In genomic region chr13:30518191-30518590, GRCm38 (mm10) we compare ENCODE assay signal across 18 mouse cellular contexts.
"Had no signal": no experiment of that assay in that cellular context is flagged by ENCODE, and none has a peak within 500 bp of the region (broad histone marks: within the 10 kb centered on the region; RNA-seq: fewer than 3 reads in every experiment).

No protein-coding gene starts in this region.

- DNase-seq: kidney, adult 11 months; kidney, adult 8-10 months; left cerebral cortex, postnatal 4 days; liver, embryonic 13.5 days; retina, postnatal 1 day; right cerebral cortex, postnatal 25 days; spleen, adult 18-20 months; thymus, postnatal 25 days had no signal

- H3K27me3 ChIP-seq: intestine, embryonic 15.5 days; limb, embryonic 13.5 days; liver, embryonic 13.5 days; lung, embryonic 15.5 days; megakaryocyte, embryonic 14.5 days; midbrain, embryonic 13.5 days; neural tube, embryonic 13.5 days; stomach, embryonic 15.5 days had no signal

- H3K4me3 ChIP-seq: intestine, embryonic 15.5 days; limb, embryonic 13.5 days; liver, embryonic 13.5 days; lung, embryonic 15.5 days; megakaryocyte, embryonic 14.5 days; midbrain, embryonic 10.5 days; midbrain, embryonic 13.5 days; myocyte; neural tube, embryonic 13.5 days; stomach, embryonic 15.5 days had no signal

- H3K36me3 ChIP-seq: intestine, embryonic 15.5 days; limb, embryonic 13.5 days; liver, embryonic 13.5 days; lung, embryonic 15.5 days; midbrain, embryonic 10.5 days; midbrain, embryonic 13.5 days; neural tube, embryonic 13.5 days; stomach, embryonic 15.5 days had no signal

- H3K9ac ChIP-seq: intestine, embryonic 15.5 days; limb, embryonic 13.5 days; liver, embryonic 13.5 days; lung, embryonic 15.5 days; midbrain, embryonic 13.5 days; neural tube, embryonic 13.5 days; stomach, embryonic 15.5 days had no signal

- H3K9me3 ChIP-seq: intestine, embryonic 15.5 days; liver, embryonic 13.5 days; lung, embryonic 15.5 days; midbrain, embryonic 10.5 days; neural tube, embryonic 13.5 days; stomach, embryonic 15.5 days had no signal

- H3K4me2 ChIP-seq: intestine, embryonic 15.5 days; limb, embryonic 13.5 days; liver, embryonic 13.5 days; lung, embryonic 15.5 days; midbrain, embryonic 13.5 days; neural tube, embryonic 13.5 days; stomach, embryonic 15.5 days had no signal

- ATAC-seq: intestine, embryonic 15.5 days; midbrain, embryonic 13.5 days; midbrain, embryonic 16.5 days had no signal

- H3K27ac ChIP-seq: intestine, embryonic 15.5 days; limb, embryonic 13.5 days; liver, embryonic 13.5 days; lung, embryonic 15.5 days; midbrain, embryonic 10.5 days; midbrain, embryonic 13.5 days; neural tube, embryonic 13.5 days; stomach, embryonic 15.5 days had no signal

- H3K4me1 ChIP-seq: intestine, embryonic 15.5 days; limb, embryonic 13.5 days; lung, embryonic 15.5 days; megakaryocyte, embryonic 14.5 days; midbrain, embryonic 10.5 days; midbrain, embryonic 13.5 days; neural tube, embryonic 13.5 days; stomach, embryonic 15.5 days had no signal
